Mouse (Mus musculus) limb, embryonic 11.5 days (tissue): ENCODE measurements around the gene Bbs7. TPM values are rescaled to one million over a fixed set of nuclear protein-coding genes. Genes with fewer than 3 reads are reported as not detected.
"Not testable (repeated sequence)": the region's sequence is repeated elsewhere in the genome, so short reads cannot be mapped to it uniquely, and the experiment has no call there.

Experiments
- ATAC-seq: fragments of 200-750 bp; cut with Nextera tagmentation; 2 replicates; pipeline ENCODE4 v1.8.0; 2017; ENCODE audit warnings: low read depth; ENCODE audit not compliant: insufficient number of reproducible peaks, low FRiP score, low TSS enrichment
- DNase-seq: peaks from one replicate; pipeline ENCODE4 v3.0.0-alpha.2; 2015; ENCODE audit warnings: low spot score
- H3K27ac ChIP-seq: fragments of 300-500 bp; sonication (generic); replicated peaks from 2 replicates; pipeline ENCODE4 v1.5.1; 2014; ENCODE audit warnings: low read depth, mild to moderate bottlenecking, low read length
- H3K27me3 ChIP-seq: fragments of 300-500 bp; sonication (generic); 2 replicates; pipeline ENCODE4 v1.6.1; 2014; ENCODE audit warnings: mild to moderate bottlenecking, low read length, mixed read lengths; ENCODE audit not compliant: control insufficient read depth, insufficient read depth
- H3K36me3 ChIP-seq: fragments of 300-500 bp; sonication (generic); 2 replicates; pipeline ENCODE4 v1.6.1; 2014; ENCODE audit warnings: mild to moderate bottlenecking, low read length, moderate library complexity, mixed read lengths; ENCODE audit not compliant: control insufficient read depth, insufficient read depth
- H3K4me1 ChIP-seq: fragments of 300-500 bp; sonication (generic); 2 replicates; pipeline ENCODE4 v1.6.1; 2014; ENCODE audit warnings: low read length, mixed read lengths; ENCODE audit not compliant: control insufficient read depth, insufficient read depth
- H3K4me2 ChIP-seq: fragments of 300-500 bp; sonication (generic); 2 replicates; pipeline ENCODE4 v1.6.1; 2014; ENCODE audit warnings: low read depth, mild to moderate bottlenecking, moderate library complexity; ENCODE audit not compliant: severe bottlenecking
- H3K4me3 ChIP-seq: fragments of 300-500 bp; sonication (generic); 2 replicates; pipeline ENCODE4 v1.5.1; 2014; ENCODE audit warnings: low read depth, low read length
- H3K9ac ChIP-seq: fragments of 300-500 bp; sonication (generic); 2 replicates; pipeline ENCODE4 v1.6.1; 2014; ENCODE audit warnings: mild to moderate bottlenecking, low read length
- H3K9me3 ChIP-seq: fragments of 300-500 bp; sonication (generic); 2 replicates; pipeline ENCODE4 v1.6.1; 2016; ENCODE audit warnings: low read length; ENCODE audit not compliant: control insufficient read depth
- WGBS: fragments of 180-500 bp; shearing (Covaris S2); extraction: QIAGEN DNeasy Blood & Tissue Kit; methylation state at CpG from one replicate; pipeline ENCODE4 v1.1.7; 2014; 5-methylcytosine and 5-hydroxymethylcytosine counted together
- polyA plus RNA-seq: library from polyadenylated mRNA; unstranded; fragments of >200 nt; fragmentation: Nextera tagmentation; extraction: Ambion mirVana; gene quantifications from 2 replicates; pipeline ENCODE4 v1.2.1, GENCODE M21; 2014

Bbs7 gene
- polyA plus RNA-seq = 18.1 and 20.8 TPM in 2 replicates

DNA sequence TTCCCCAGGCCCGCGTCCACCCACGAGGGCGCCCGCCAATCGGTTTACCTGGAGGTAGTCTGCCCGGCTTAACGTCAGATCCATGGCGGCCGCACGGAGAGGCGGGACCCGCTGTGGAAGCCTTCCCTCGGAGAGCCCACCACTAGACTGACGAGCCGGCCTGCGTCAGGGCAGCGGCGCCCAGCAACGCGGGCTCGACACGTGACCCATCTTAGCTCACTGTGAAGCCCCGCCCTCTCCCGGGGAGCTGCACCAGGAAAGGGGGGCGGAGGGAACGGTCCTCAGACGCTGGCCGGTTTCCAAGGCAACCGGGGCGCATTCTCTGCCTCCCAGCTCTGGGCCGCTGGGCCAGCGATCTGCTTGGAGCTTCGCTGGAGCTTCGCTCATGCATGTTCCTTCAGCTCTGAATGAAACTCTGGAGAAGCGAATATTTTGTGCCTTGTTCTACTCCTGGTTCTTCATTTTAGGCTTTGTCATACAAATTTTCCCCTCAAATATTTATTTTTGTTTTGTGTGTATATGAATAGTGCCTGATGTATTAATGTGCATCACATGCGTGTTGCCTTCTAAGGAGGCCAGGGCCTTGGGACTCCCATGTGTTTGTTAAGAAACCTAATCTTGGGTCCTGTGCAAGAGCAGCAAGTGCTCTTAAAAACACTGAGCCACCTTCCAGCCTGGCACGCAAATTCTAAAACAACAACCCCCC, at the start of gene Bbs7:
Gene Bbs7 (minus strand): TSS at position 276 of the 706 bp plus-strand sequence.
- Histone ChIP-seq H3K27ac (no peak within 1 kb of the TSS), H3K9ac (peak within 1 kb of the TSS; percentile 75), H3K4me2 (peak within 1 kb of the TSS; percentile 69), H3K4me3 (peak within 1 kb of the TSS; percentile 65), H3K27me3 (no peaks in the 10 kb centered on the region), H3K9me3 (no peaks in the 10 kb centered on the region), H3K36me3 (no peaks in the 10 kb centered on the region), H3K4me1 (no peaks in the 10 kb centered on the region)
- DNase-seq = peak; percentile 98
- 4% methylated on average over 38 of the region's 38 CpGs for WGBS
- ATAC-seq = peak; percentile 99

DNA sequence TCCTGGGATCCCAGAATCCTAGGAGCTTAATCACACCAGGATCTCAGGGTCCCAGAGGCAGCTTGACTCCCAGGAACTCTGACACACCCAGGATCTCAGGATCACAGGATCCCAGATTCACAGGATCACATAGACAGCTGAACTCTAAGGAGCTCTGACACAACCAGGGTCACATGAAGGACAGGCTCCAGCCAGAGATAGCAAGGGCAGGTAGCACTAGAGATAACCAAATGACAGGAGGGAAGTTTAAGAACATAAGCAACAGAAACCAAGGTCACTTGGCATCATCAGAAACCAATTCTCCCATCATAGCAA, 31.9 kb upstream of the Bbs7 start:
- H3K27ac ChIP-seq, H3K4me3 ChIP-seq, DNase-seq, H3K27me3 ChIP-seq, H3K9me3 ChIP-seq, ATAC-seq, H3K9ac ChIP-seq, H3K4me2 ChIP-seq, H3K4me1 ChIP-seq, H3K36me3 ChIP-seq: not testable (repeated sequence)

DNA sequence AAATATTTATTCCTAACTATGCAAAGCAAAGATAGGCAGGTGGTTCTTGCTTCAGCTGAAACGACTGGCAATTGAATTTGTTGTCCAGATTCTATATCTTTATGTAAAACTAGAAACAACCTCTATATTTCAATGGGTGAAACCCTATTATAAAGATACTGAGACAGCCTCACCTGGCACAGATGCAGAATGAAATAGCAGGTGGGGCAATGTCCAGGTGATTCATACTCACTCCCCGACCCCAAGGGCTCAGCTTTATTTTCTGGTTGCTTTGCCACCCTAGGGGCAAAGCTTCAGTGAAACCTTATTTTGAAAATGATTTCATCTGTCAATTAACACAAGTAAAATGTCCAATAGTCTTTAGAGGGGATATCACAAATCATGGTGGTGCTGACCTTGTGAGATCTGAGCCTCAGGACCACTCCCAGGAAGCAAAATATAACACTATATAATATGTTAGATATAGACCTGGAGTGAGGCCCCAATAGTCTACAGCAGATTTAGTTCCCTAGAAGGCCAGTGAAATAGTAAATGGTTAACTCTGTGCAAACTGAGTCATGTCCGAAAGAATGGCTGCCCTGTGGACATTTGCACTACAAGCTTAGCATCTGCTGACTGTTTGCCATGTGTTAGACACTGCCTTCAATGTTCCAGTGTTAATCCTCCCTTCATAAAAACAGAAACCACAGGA, 31.4 kb upstream of the Bbs7 start:
- no peak for ATAC-seq
- Histone ChIP-seq H3K4me1 (no peaks in the 10 kb centered on the region), H3K4me3 (no peak overlapping the region), H3K9ac (no peak overlapping the region), H3K27ac (no peak overlapping the region), H3K27me3 (no peaks in the 10 kb centered on the region), H3K4me2 (no peak overlapping the region), H3K36me3 (no peaks in the 10 kb centered on the region), H3K9me3 (no peaks in the 10 kb centered on the region)
- DNase-seq = no peak
- 78% methylated on average over 3 of the region's 3 CpGs for WGBS

DNA sequence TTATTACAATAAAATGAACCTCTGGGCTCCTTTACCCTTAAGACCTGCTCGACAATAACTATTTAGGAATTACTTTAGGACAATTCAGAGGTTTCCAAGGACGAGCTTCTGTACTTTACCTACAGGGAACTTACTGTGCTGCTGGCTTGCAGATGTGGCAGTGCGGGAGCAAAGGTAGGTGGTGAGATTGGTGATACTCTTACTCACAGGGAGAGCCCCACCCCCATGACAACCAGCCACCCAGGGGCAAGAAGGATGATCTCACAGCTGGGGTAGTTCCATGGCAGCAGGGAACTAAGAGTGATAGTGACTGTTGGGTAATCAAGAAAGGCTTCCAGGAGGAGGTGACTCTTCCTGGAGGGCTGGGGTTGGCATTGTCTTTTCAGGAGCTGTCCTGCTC, 30.1 kb upstream of the Bbs7 start:
- Histone ChIP-seq H3K27ac (no peak overlapping the region), H3K27me3 (no peaks in the 10 kb centered on the region), H3K4me2 (no peak overlapping the region), H3K36me3 (no peaks in the 10 kb centered on the region), H3K4me3 (no peak overlapping the region), H3K4me1 (no peaks in the 10 kb centered on the region), H3K9ac (no peak overlapping the region), H3K9me3 (no peaks in the 10 kb centered on the region)
- DNase-seq = no peak
- 78% methylated on average over 3 of the region's 3 CpGs for WGBS
- no peak for ATAC-seq

DNA sequence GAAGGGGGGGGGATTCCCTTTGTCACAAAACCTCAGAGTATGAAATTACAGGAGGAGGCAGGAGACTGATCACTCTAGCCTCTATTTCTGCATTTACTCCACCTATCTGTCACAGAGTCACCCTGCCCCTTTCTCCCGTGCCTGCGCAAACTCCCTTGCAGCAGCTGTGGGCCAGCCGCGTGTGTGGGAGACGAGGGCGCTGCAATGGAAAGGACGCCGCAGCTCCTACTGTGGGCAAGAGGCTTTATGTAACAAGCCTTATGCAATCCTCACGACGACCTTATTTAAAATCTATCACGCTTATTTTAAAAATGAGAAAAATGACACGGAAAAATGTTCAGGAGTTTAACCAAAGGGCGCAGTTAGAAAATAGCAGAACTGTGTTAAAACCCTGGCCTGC, 29.5 kb upstream of the Bbs7 start:
- 75% methylated on average over 13 of the region's 13 CpGs for WGBS

DNA sequence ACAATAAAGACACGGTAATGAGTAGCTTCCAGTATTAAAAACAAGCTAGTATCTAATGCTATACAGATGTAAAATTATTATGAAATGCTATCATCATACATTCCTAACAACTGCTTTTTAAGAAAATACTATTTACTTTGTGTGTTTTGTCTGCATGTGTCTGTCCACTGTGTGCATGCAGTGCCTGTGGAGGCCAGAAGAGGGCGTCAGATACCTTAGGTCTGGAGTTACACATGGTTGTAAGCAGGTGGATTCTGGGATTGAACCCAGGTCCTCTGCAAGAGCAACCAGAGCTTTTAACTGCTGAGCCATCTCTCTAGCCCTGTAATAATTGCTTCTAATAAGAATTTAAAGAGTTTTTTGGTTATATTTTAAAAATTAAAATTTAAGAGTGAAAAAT, 27.5 kb upstream of the Bbs7 start:
- Histone ChIP-seq H3K4me2 (no peak overlapping the region), H3K27me3 (no peaks in the 10 kb centered on the region), H3K9me3 (no peaks in the 10 kb centered on the region), H3K4me1 (no peaks in the 10 kb centered on the region), H3K36me3 (no peaks in the 10 kb centered on the region), H3K9ac (no peak overlapping the region), H3K27ac (no peak overlapping the region), H3K4me3 (no peak overlapping the region)
- ATAC-seq (no peak), DNase-seq (no peak)
- WGBS = 62% methylated on average over 2 of the region's 2 CpGs

More for the DNA sequence above, 29.5 kb upstream of the Bbs7 start:
- H3K27me3 ChIP-seq = no peaks in the 10 kb centered on the region
- no peaks in the 10 kb centered on the region for H3K36me3 ChIP-seq
- no peak overlapping the region for H3K4me3 ChIP-seq
- no peak for ATAC-seq
- no peak overlapping the region for H3K27ac ChIP-seq
- DNase-seq = no peak
- no peaks in the 10 kb centered on the region for H3K9me3 ChIP-seq
- no peak overlapping the region for H3K9ac ChIP-seq
- H3K4me2 ChIP-seq = no peak overlapping the region
- H3K4me1 ChIP-seq = no peaks in the 10 kb centered on the region

DNA sequence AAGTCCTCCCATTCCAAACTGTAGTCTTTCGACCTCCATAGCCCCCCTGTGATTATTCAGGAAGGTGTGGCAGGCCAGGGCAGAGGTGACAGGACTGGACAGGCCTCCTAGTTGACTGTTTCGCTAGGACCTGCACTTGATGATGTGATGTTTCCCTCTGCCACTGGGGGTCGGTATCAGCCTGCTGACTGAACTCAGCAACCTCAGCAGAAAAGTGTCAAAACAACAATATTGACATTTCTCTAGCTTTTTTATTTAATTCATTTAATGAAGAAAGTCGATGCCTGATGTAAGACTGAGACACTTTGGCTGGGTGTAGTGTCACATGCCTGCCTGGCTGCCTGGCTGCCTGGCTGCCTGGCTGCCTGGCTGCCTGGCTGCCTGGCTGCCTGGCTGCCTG, 22.2 kb upstream of the Bbs7 start:
- no peak for ATAC-seq
- DNase-seq = peak; percentile 45
- H3K27ac ChIP-seq = no peak overlapping the region
- no peak overlapping the region for H3K4me2 ChIP-seq
- no peak overlapping the region for H3K4me3 ChIP-seq
- H3K27me3 ChIP-seq = no peaks in the 10 kb centered on the region
- no peaks in the 10 kb centered on the region for H3K36me3 ChIP-seq
- H3K4me1 ChIP-seq = no peaks in the 10 kb centered on the region
- 20% methylated on average over 4 of the region's 4 CpGs for WGBS
- H3K9ac ChIP-seq = no peak overlapping the region
- H3K9me3 ChIP-seq = no peaks in the 10 kb centered on the region

DNA sequence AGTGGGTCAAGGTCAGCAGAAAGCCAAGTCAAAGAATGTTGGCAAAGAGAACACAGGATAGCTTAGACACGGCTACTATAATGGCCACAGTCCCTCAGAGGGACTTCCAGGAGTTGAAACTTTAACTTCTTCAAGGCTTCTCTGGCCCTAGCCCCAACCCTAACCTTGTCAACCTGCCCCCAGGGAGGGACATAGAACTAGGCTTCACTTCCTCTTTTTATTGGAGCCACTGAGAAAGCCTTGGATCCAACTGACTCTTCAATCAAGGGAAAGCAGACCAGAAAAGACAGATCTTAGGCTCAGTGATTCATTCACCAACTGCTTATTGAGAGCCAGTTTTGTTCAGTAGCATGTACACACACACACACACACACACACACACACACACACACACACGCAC, 13.5 kb upstream of the Bbs7 start:
- Histone ChIP-seq H3K36me3 (no peaks in the 10 kb centered on the region), H3K9me3 (no peaks in the 10 kb centered on the region), H3K4me1 (no peaks in the 10 kb centered on the region), H3K27ac (no peak overlapping the region), H3K4me2 (no peak overlapping the region), H3K27me3 (no peaks in the 10 kb centered on the region), H3K4me3 (no peak overlapping the region), H3K9ac (no peak overlapping the region)
- no peak for DNase-seq
- WGBS = 80% methylated on average over 2 of the region's 2 CpGs
- no peak for ATAC-seq
